Mouse (Mus musculus) lung, adult 2 months (tissue): ENCODE results near the gene Prex1.

ENCODE experiments used
- CTCF ChIP-seq: fragments of 200-500 bp; IDR thresholded peaks from 2 replicates; pipeline ENCODE4 v1.5.1; 2011; ENCODE audit warnings: mild to moderate bottlenecking, low read length, control low read depth; ENCODE audit not compliant: insufficient read depth
- POLR2A ChIP-seq: fragments of 200-500 bp; IDR thresholded peaks from 2 replicates; pipeline ENCODE4 v1.6.1; 2011; ENCODE audit warnings: low read depth, mild to moderate bottlenecking, control low read depth, low read length, borderline replicate concordance; ENCODE audit errors: extremely low read depth

DNA sequence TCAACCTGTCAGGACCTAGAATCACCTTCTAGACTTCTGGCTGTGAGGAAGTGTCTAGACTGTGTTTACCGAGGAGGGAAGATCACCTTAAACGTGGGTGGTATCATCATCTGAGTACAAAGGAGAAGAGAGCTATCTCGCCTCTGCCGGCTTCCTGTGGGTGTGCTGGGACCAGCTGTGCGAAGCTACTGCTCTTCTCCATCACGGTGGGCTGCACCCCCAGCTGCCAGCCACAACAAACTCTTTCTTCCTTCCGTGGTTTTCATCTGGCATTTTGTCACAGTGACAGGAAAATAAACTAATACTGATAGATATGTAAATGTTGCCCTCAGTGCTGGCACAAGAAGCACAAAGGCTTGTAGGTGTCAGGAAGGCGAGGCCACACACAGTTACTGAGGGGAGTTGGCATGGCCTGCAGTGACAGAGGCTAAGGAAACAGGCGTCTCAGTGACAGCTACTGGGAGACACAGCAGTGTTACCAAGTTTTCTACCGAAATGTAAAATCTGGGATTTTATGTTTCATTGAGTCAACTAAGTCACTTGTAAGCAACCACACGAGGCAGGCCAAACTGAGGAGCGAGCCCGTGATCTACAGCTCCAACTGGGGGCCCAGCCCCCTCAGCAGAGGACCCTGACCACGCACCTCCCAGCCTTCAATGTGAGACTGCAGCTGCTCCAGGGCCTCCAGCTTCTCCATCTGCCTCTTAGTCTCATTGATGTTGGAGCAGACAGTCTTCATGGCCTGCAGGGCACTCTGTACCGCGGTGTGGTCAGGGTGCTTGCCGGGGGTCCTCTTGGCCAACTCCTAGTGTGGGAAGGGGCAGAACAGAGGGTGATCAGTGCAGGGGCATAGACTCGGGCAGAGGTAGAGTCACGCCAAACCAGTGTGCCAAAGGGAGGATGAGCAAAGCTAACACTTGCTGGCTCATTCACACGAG, 92.8 kb downstream of the Prex1 start:
- TF ChIP-seq CTCF (no peak), POLR2A (no peak)
